Mouse (Mus musculus): ENCODE data around the gene Trpm1. TPM values are rescaled to one million over a fixed set of nuclear protein-coding genes. Genes with fewer than 3 reads are reported as not detected.

Trpm1 gene
- polyA plus RNA-seq, 3 experiments from 2014 or later = 1.5 to 5.2 (median 4.6) TPM

GRCm38 (mm10) chr7:64296286-64297010 lies 142.8 kb downstream of the Trpm1 start:
- no peak for ATAC-seq

DNA sequence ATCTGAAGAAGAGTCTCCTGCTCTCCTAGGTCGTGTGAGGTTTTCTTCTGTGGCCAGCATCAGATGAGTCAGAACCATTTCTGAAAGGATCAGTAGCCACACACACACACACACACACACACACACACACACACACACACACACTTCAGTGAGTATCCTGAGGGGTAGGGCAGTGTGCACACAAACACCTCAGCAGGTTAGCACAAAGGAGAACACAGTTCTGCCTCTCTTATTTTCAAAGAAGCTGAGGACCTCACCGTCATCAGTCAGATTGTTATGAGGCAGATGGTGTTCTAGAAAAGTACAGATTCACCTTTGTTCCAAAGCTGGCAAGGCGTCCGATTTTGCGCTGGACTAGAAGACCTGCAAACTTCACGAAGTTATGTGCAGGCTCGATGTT lies 156.6 kb downstream of the Trpm1 start:
- ATAC-seq = no peak

DNA sequence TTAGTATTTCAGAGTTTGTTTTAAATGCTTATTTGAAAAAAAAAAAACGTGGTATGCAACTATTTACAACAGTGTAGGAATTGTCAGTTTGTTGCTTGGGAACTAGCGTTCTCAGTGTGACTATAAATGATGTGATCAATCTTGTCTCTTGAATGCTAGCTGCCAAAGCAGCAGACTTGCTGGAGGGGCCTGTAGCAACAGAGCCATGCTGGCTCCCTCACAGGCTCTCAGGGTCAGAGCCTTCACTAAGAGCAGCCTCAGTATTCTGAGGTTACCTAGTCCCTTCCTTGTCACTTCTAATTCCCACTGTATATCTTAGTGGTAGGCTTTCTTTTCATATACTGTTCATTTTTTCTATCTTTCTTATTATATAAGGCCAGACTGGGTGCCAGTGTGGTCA lies 157.1 kb downstream of the Trpm1 start:
- ATAC-seq = no peak

DNA sequence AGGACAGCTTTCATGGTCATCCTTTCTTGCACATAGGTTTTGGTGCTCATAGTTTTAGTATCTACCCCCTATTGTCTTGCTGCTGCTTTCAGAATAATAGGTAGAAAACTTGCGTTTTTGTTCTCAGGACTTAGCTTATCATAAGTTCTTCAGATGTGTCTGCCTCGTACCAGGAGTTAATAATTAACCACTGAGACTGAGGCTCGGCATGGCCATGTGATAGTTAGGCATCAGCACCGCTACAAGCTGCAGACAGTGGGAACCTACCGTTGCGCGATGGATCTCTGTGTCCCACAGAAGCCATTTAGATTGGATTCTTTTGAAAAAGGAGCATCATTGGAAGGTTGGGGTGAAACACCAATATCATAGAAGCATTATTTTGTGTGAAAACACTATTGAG lies 159.2 kb downstream of the Trpm1 start:
- no peak for ATAC-seq

Other genes with a start within 250 kb of the Trpm1 start
- under 1 TPM in 1 of 3 experiments, not detected in 2; 0.62 TPM for gene E030018B13Rik, start 237.0 kb upstream of the Trpm1 start, polyA plus RNA-seq (2017; shearing (Covaris generic))
- 100 to 1,000 TPM; 125 to 194 (median 163) TPM for gene Klf13, start 214.9 kb upstream of the Trpm1 start, polyA plus RNA-seq (2017; shearing (Covaris generic))
- gene Mtmr10, start 133.8 kb downstream of the Trpm1 start, polyA plus RNA-seq (2017; shearing (Covaris generic)) = 1 to 10 TPM; 4.5 to 5.8 (median 5.6) TPM
- gene Fan1, start 220.3 kb downstream of the Trpm1 start, polyA plus RNA-seq (2017; shearing (Covaris generic)) = 1 to 10 TPM; 2.9 to 5.4 (median 4.3) TPM
- 10 to 100 TPM; 47.1 to 57.7 (median 56.0) TPM for gene Mphosph10, start 238.4 kb downstream of the Trpm1 start, polyA plus RNA-seq (2017; shearing (Covaris generic))
- gene Mcee, start 238.8 kb downstream of the Trpm1 start, polyA plus RNA-seq (2017; shearing (Covaris generic)) = 10 to 100 TPM; 18.8 to 22.3 (median 21.0) TPM

Measured in inflammation-experienced regulatory T-cells, adult 6 months (primary cell).